Mouse (Mus musculus) adrenal gland, adult 18-20 months (tissue): ENCODE data around the gene Zp1. TPM values are rescaled to one million over a fixed set of nuclear protein-coding genes. Genes with fewer than 3 reads are reported as not detected.
A peak's percentile ranks its signal among the peaks of the same experiment; 100 is the strongest.

ENCODE experiments used
- DNase-seq, 2 experiments: peaks; one replicate each; pipeline ENCODE4 v3.0.0; 2021 to 2022; ENCODE audit warnings: low spot score in 2 of 2
- total RNA-seq, 2 experiments: library from RNA; stranded (reverse); gene quantifications; 1 replicate in 1 of 2; 2 replicates in 1 of 2; pipeline ENCODE4 v1.2.3; 2021

Gene Zp1
- total RNA-seq, 2 experiments from 2014 or later = not detected

- no peak for DNase-seq
Measured at GRCm38 (mm10) chr19:10926123-10926621, 5.7 kb upstream of the Zp1 start.

GRCm38 (mm10) chr19:10924220-10924619 is 3.8 kb upstream of the Zp1 start:
- no peak for DNase-seq

- DNase-seq = no peak
Measured at GRCm38 (mm10) chr19:10921058-10921457, 626 bp upstream of the Zp1 start.

GRCm38 (mm10) chr19:10918321-10918991 is 2.0 kb downstream of the Zp1 start:
- no peak for DNase-seq

GRCm38 (mm10) chr19:10916506-10916905 is 3.9 kb downstream of the Zp1 start:
- no peak for DNase-seq

- DNase-seq = no peak
Measured at GRCm38 (mm10) chr19:10914870-10915269, 5.6 kb downstream of the Zp1 start.

- no peak for DNase-seq
Measured at GRCm38 (mm10) chr19:10914291-10914690, 6.1 kb downstream of the Zp1 start.

- DNase-seq = no peak
Measured at GRCm38 (mm10) chr19:10909087-10909721, 11.2 kb downstream of the Zp1 start.

GRCm38 (mm10) chr19:10907891-10908290 is 12.5 kb downstream of the Zp1 start:
- peak; percentile 41 to 45 for DNase-seq

GRCm38 (mm10) chr19:10905728-10906000 is 14.8 kb downstream of the Zp1 start:
- DNase-seq = no peak

GRCm38 (mm10) chr19:10904927-10905727 is 15.3 kb downstream of the Zp1 start:
- DNase-seq = peak; percentile 40 to 46

GRCm38 (mm10) chr19:10904512-10904911 is 15.9 kb downstream of the Zp1 start:
- no peak for DNase-seq

- no peak for DNase-seq
Measured at GRCm38 (mm10) chr19:10901046-10901445, 19.4 kb downstream of the Zp1 start.

GRCm38 (mm10) chr19:10900315-10900714 is 20.1 kb downstream of the Zp1 start:
- DNase-seq = no peak

- no peak for DNase-seq
Measured at GRCm38 (mm10) chr19:10897491-10897890, 22.9 kb downstream of the Zp1 start.

GRCm38 (mm10) chr19:10896849-10897248 is 23.6 kb downstream of the Zp1 start:
- no peak for DNase-seq

- peak in 1 of 2 experiments; percentile 36 for DNase-seq
Measured at GRCm38 (mm10) chr19:10895708-10896107, 24.7 kb downstream of the Zp1 start.

- peak; percentile 92 for DNase-seq
Measured at GRCm38 (mm10) chr19:10895016-10895528, 25.4 kb downstream of the Zp1 start, which contains the start of gene Prpf19. Gene Prpf19, plus strand, starts transcription at chr19:10895231.

GRCm38 (mm10) chr19:10892201-10892600 is 28.2 kb downstream of the Zp1 start:
- no peak for DNase-seq

- peak; percentile 86 to 88 for DNase-seq
Measured at GRCm38 (mm10) chr19:10881426-10882154, 38.8 kb downstream of the Zp1 start, which contains the start of gene Tmem109. Gene Tmem109, minus strand, starts transcription at chr19:10882001.

GRCm38 (mm10) chr19:10880975-10881425 is 39.4 kb downstream of the Zp1 start:
- DNase-seq = peak in 1 of 2 experiments; percentile 31
